Mouse (Mus musculus): ENCODE measurements at regions not wholly inside any gene's neighbourhood (a gene's known extent, or its start where the extent isn't known, plus 50 kb on each side); places are given as distances from the start of the nearest gene placed in this dataset.
A peak's percentile ranks its signal among the peaks of the same experiment; 100 is the strongest.

GRCm38 (mm10) chr5:74943737-74944403, 100.7 kb downstream of the Chic2 start:
- Histone ChIP-seq H3K4me3 (ENCODE audit: low read length) (peak overlapping the region; percentile 36), H3K9ac (ENCODE audit: low read depth, low read length) (peak overlapping the region; percentile 59), H3K4me2 (ENCODE audit: low read length) (peak overlapping the region; percentile 67), H3K27ac (ENCODE audit: low read depth, low read length) (peak overlapping the region; percentile 55), H3K9me3 (ENCODE audit: control insufficient read depth, low read length) (no peaks in the 10 kb centered on the region), H3K4me1 (ENCODE audit: control insufficient read depth, insufficient read depth, low read depth, low read length) (peaks cover 3% of the 10 kb centered on the region; the same call in 1 of the 2 replicates), H3K36me3 (ENCODE audit: control insufficient read depth, insufficient read depth, low read length) (no peaks in the 10 kb centered on the region), H3K27me3 (replicated peaks; ENCODE audit: control insufficient read depth, insufficient read depth, low read length) (peaks cover 12% of the 10 kb centered on the region)
- 2% methylated on average over 23 of the region's 23 CpGs for WGBS
- ATAC-seq = peak; percentile 95

DNA sequence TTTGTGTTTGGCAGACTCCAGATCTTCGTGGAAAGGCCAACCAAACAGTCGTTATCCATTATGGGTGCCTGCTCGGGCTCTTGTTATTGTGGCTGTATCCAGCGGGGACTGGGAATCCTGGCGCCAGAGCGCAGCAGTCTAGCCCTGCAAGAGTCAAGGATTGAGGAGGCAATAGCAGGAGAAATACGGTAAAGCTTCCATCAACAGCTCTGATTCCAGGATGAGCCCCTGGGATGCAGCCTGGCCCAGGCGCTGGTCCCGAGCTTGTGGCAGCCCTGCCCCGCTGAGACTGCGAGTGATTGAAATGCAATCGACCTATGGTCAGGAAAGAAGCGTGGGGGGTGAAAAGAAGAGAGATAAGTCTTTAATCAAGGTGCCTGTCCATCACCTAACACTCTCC, 103.1 kb downstream of the Chic2 start:
- Histone ChIP-seq H3K9ac (ENCODE audit: low read depth, low read length) (no peak overlapping the region), H3K4me1 (ENCODE audit: control insufficient read depth, insufficient read depth, low read depth, low read length) (peaks cover 3% of the 10 kb centered on the region; the same call in 1 of the 2 replicates), H3K4me3 (ENCODE audit: low read length) (no peak overlapping the region), H3K27ac (ENCODE audit: low read depth, low read length) (no peak overlapping the region), H3K9me3 (ENCODE audit: control insufficient read depth, low read length) (no peaks in the 10 kb centered on the region), H3K36me3 (ENCODE audit: control insufficient read depth, insufficient read depth, low read length) (no peaks in the 10 kb centered on the region), H3K27me3 (replicated peaks; ENCODE audit: control insufficient read depth, insufficient read depth, low read length) (peaks cover 10% of the 10 kb centered on the region), H3K4me2 (ENCODE audit: low read length) (no peak overlapping the region)
- WGBS = 2% methylated on average over 13 of the region's 13 CpGs
- no peak for ATAC-seq

DNA sequence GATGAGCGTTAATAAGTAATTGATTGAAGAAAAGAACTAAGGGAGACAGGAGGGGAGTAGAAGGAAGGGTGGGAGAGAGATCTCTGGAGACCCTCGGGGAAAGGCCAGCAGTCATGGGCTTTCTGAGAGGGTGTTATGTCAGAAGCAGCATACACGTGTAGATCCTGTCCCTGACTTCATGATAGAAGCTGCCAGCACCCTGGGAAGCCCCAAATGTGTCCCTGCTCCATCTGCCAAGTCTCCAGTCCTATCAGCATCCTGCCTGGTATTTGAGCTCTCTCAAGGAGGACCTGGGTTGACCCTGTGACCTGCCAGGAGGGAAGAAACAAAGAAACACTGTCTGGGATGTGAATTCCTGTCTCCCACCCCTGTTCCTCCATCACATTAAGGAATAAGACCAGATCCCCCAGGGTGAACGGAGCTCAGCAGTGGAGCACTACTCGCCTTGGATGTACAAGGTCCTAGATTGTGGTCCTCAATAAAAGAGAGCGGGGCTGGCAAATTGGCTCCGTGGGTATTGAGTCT, 107.1 kb downstream of the Chic2 start:
- WGBS = 49% methylated on average over 7 of the region's 7 CpGs
- H3K9ac ChIP-seq (ENCODE audit: low read depth, low read length) = no peak overlapping the region
- no peaks in the 10 kb centered on the region for H3K4me1 ChIP-seq (ENCODE audit: control insufficient read depth, insufficient read depth, low read depth, low read length)

DNA sequence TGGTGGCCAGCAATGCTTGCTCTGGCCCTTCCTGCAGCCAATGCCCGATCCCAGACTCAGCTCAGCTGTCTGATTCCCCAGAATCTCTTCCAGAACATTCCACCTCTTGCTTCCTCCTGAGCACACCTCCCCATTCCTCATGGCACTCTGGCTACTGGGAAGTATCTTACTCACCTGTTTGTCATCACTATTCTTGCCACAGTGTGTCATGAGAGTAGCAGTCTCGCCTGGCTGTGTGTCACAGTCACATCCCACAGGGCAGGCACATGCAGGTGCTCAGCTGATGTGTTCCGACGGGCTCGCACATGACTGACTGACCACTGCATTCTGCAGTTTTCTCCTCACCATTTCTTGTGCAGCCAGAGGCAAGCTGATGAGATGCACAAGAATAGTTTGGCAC, 108.5 kb downstream of the Chic2 start:
- ATAC-seq = no peak
- 83% methylated on average over 5 of the region's 5 CpGs for WGBS

More for the DNA sequence above, 107.1 kb downstream of the Chic2 start:
- Histone ChIP-seq H3K4me3 (ENCODE audit: low read length) (no peak overlapping the region), H3K9me3 (ENCODE audit: control insufficient read depth, low read length) (no peaks in the 10 kb centered on the region), H3K36me3 (ENCODE audit: control insufficient read depth, insufficient read depth, low read length) (no peaks in the 10 kb centered on the region), H3K27ac (ENCODE audit: low read depth, low read length) (no peak overlapping the region), H3K27me3 (replicated peaks; ENCODE audit: control insufficient read depth, insufficient read depth, low read length) (no peaks in the 10 kb centered on the region), H3K4me2 (ENCODE audit: low read length) (no peak overlapping the region)
- no peak for ATAC-seq

DNA sequence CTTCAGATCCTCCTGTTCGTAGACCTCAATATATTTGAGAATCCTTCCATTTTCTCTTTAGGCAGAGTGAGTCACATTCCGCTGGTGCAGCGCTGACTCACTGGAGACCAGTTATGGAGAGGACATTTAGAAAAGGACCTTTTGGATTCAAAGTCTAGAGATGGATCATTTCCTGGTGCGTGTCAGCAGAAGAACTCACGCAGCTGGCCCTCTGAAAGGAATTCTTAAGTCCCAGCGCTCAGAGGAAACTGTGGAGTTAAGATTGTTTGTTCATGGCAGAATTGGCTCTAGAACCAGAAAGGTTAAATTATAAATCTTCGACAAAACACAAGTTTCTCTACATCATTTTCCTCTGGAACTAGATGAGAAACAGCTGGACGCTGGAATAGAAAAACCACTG, 108.9 kb downstream of the Chic2 start:
- H3K27me3 ChIP-seq (replicated peaks; ENCODE audit: control insufficient read depth, insufficient read depth, low read length) = no peaks in the 10 kb centered on the region
- H3K4me1 ChIP-seq (ENCODE audit: control insufficient read depth, insufficient read depth, low read depth, low read length) = no peaks in the 10 kb centered on the region
- no peaks in the 10 kb centered on the region for H3K36me3 ChIP-seq (ENCODE audit: control insufficient read depth, insufficient read depth, low read length)
- ATAC-seq = no peak
- no peak overlapping the region for H3K4me2 ChIP-seq (ENCODE audit: low read length)
- no peak overlapping the region for H3K4me3 ChIP-seq (ENCODE audit: low read length)
- no peak overlapping the region for H3K9ac ChIP-seq (ENCODE audit: low read depth, low read length)
- WGBS = 87% methylated on average over 8 of the region's 8 CpGs
- H3K9me3 ChIP-seq (ENCODE audit: control insufficient read depth, low read length) = no peaks in the 10 kb centered on the region
- H3K27ac ChIP-seq (ENCODE audit: low read depth, low read length) = no peak overlapping the region

More for the DNA sequence above, 108.5 kb downstream of the Chic2 start:
- H3K4me1 ChIP-seq (ENCODE audit: control insufficient read depth, insufficient read depth, low read depth, low read length) = no peaks in the 10 kb centered on the region
- no peak overlapping the region for H3K27ac ChIP-seq (ENCODE audit: low read depth, low read length)
- no peaks in the 10 kb centered on the region for H3K27me3 ChIP-seq (replicated peaks; ENCODE audit: control insufficient read depth, insufficient read depth, low read length)
- H3K9me3 ChIP-seq (ENCODE audit: control insufficient read depth, low read length) = no peaks in the 10 kb centered on the region
- H3K9ac ChIP-seq (ENCODE audit: low read depth, low read length) = no peak overlapping the region
- H3K36me3 ChIP-seq (ENCODE audit: control insufficient read depth, insufficient read depth, low read length) = no peaks in the 10 kb centered on the region
- H3K4me3 ChIP-seq (ENCODE audit: low read length) = no peak overlapping the region
- H3K4me2 ChIP-seq (ENCODE audit: low read length) = no peak overlapping the region

DNA sequence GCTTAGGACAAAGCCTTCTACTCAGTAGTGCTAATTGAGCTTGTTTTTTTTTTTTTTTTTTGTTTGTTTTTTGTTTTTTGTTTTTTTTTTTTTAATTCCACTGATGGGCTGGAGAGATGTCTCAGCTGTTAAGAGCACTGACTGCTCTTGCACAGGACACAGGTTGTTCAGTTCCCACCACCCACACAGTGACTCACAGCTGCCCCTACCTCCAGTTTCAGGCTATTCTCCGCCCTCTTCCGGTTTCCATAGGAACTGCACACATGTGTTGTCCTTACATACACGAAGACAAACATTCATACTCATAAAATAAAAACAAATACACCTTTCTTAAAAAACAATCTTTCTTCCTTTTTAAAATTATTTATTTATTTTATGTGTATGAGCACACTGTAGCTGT, 111.3 kb downstream of the Chic2 start:
- Histone ChIP-seq H3K4me2 (ENCODE audit: low read length) (no peak overlapping the region), H3K27me3 (replicated peaks; ENCODE audit: control insufficient read depth, insufficient read depth, low read length) (no peaks in the 10 kb centered on the region), H3K4me3 (ENCODE audit: low read length) (no peak overlapping the region), H3K27ac (ENCODE audit: low read depth, low read length) (no peak overlapping the region), H3K36me3 (ENCODE audit: control insufficient read depth, insufficient read depth, low read length) (no peaks in the 10 kb centered on the region), H3K9me3 (ENCODE audit: control insufficient read depth, low read length) (no peaks in the 10 kb centered on the region), H3K9ac (ENCODE audit: low read depth, low read length) (no peak overlapping the region), H3K4me1 (ENCODE audit: control insufficient read depth, insufficient read depth, low read depth, low read length) (no peaks in the 10 kb centered on the region)
- 89% methylated on average over 3 of the region's 3 CpGs for WGBS
- ATAC-seq = no peak

GRCm38 (mm10) chr5:74932206-74932605, 112.4 kb downstream of the Chic2 start:
- H3K36me3 ChIP-seq (ENCODE audit: control insufficient read depth, insufficient read depth, low read length) = no peaks in the 10 kb centered on the region
- WGBS = 85% methylated on average over 13 of the region's 13 CpGs
- ATAC-seq = no peak
- no peaks in the 10 kb centered on the region for H3K4me1 ChIP-seq (ENCODE audit: control insufficient read depth, insufficient read depth, low read depth, low read length)
- no peak overlapping the region for H3K4me3 ChIP-seq (ENCODE audit: low read length)
- H3K9me3 ChIP-seq (ENCODE audit: control insufficient read depth, low read length) = no peaks in the 10 kb centered on the region
- no peak overlapping the region for H3K27ac ChIP-seq (ENCODE audit: low read depth, low read length)
- no peak overlapping the region for H3K9ac ChIP-seq (ENCODE audit: low read depth, low read length)
- H3K4me2 ChIP-seq (ENCODE audit: low read length) = no peak overlapping the region
- H3K27me3 ChIP-seq (replicated peaks; ENCODE audit: control insufficient read depth, insufficient read depth, low read length) = no peaks in the 10 kb centered on the region

DNA sequence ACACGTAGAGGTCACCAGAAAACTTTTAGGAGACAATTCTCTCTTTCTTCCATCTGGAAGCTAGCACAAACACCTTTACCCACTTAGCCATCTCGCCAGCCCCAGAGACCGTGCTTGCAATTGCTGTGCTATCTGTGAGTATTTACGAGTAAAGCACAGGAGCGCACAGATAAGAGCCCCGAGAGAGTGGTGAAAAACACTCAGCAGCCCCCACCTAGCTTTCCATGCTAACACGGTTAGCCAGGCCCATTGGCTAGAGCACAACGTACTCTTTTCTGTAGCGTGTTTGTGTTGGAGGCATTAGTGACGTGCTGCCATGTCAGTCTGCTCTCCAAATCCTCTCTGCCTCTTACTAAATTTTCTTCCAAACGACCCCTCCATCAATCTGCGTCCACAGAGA, 112.8 kb downstream of the Chic2 start:
- Histone ChIP-seq H3K36me3 (ENCODE audit: control insufficient read depth, insufficient read depth, low read length) (no peaks in the 10 kb centered on the region), H3K4me3 (ENCODE audit: low read length) (no peak overlapping the region), H3K4me2 (ENCODE audit: low read length) (no peak overlapping the region), H3K9me3 (ENCODE audit: control insufficient read depth, low read length) (no peaks in the 10 kb centered on the region), H3K4me1 (ENCODE audit: control insufficient read depth, insufficient read depth, low read depth, low read length) (no peaks in the 10 kb centered on the region), H3K27ac (ENCODE audit: low read depth, low read length) (no peak overlapping the region), H3K9ac (ENCODE audit: low read depth, low read length) (no peak overlapping the region), H3K27me3 (replicated peaks; ENCODE audit: control insufficient read depth, insufficient read depth, low read length) (no peaks in the 10 kb centered on the region)
- ATAC-seq = no peak
- WGBS = 84% methylated on average over 12 of the region's 12 CpGs

DNA sequence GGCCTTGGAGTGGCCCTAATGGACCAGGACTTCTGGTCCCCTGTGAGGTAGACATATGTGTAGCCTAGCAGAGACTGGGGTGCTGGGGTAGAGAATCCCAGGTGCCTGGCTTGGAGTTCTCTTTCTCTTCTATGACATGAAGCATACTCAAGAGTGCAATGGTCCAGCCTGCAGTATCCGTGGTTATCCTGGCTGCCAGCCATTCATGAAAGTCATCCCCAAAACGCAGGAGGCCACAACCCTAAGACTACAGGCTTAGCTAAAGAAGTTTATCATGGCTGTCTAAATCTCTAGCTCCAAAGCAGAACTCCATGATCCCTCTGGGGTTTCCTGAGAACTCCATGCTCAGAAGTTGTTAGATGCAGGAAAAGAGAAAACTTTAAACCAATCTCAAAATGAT, 117.0 kb downstream of the Chic2 start:
- H3K27me3 ChIP-seq (replicated peaks; ENCODE audit: control insufficient read depth, insufficient read depth, low read length) = no peaks in the 10 kb centered on the region
- no peak for ATAC-seq
- no peak overlapping the region for H3K27ac ChIP-seq (ENCODE audit: low read depth, low read length)

More for the DNA sequence above, 117.0 kb downstream of the Chic2 start:
- H3K9ac ChIP-seq (ENCODE audit: low read depth, low read length) = no peak overlapping the region
- 82% methylated on average over 2 of the region's 2 CpGs for WGBS
- H3K9me3 ChIP-seq (ENCODE audit: control insufficient read depth, low read length) = no peaks in the 10 kb centered on the region
- H3K4me2 ChIP-seq (ENCODE audit: low read length) = no peak overlapping the region
- no peak overlapping the region for H3K4me3 ChIP-seq (ENCODE audit: low read length)
- H3K36me3 ChIP-seq (ENCODE audit: control insufficient read depth, insufficient read depth, low read length) = no peaks in the 10 kb centered on the region
- H3K4me1 ChIP-seq (ENCODE audit: control insufficient read depth, insufficient read depth, low read depth, low read length) = no peaks in the 10 kb centered on the region

Data from hindbrain, embryonic 16.5 days (tissue).